Mouse (Mus musculus) inflammation-experienced regulatory T-cells (primary cell): ENCODE data around the gene Insrr. TPM values are rescaled to one million over a fixed set of nuclear protein-coding genes. Genes with fewer than 3 reads are reported as not detected.

Experiments
- polyA plus RNA-seq, 2 experiments: library from polyadenylated mRNA; unstranded; fragments of 100-300 nt; shearing (Covaris generic); gene quantifications; one replicate each; pipeline ENCODE4 v1.2.1; 2017

The Insrr gene
- polyA plus RNA-seq, result 1 to 10 TPM in 1 of 2 experiments, under 1 TPM in 1; 0.06 to 1.3 TPM

DNA sequence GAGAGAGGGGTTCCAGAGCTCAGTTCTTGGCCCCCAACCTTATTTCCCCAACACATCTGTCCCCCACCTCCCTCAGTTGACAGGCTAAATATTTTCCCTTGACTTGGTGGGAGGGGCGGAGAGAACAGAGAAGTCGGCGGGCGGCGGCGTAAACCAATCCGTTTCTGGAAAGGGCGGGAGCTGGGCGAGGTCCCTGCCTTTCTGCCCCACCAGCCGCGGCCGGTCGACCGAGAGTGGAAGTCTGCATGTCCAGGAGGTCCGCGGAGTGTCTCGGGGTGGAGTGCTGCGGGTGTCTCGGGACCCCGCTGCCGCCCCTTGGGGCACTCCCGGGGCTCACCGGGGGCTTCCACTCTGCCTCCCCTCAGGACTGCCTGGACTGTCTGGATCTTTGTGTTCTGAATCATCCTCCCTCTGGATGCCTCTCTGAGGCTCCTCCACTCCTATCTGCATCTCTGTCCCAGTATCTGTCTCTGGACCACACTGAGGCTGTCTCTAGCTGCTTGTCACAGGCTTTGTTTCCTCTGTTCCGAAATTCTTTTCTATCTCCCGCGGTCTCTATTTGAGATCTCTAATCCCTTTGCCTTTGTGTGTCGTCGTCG, at the start of gene Insrr:
TSS of gene Insrr (plus strand) at position 216 of the 599 bp plus-strand sequence.

DNA sequence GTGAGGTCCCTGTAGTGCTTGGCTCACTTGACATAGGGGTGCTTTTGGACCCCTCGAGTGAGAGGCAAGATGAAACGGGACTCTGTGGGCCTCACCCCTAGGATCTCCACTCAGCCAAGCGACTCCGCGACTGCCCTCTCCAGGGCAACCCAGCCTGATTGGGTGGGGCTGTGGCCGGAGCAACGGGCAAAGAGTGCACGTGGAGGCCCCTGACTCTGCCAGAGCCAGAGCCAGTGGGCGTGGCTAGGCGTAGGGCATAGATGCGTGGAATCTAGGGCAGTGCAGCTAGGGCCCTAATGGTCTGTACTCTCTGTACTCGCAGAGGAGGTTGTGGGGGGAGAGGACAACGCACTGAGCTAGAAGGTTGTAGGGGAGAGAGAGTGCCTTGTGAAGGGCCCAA, 48.3 kb upstream of the Insrr start, which contains the start of gene Lrrc71:
TSS of gene Lrrc71 (minus strand) at position 195 of the 400 bp plus-strand sequence.

DNA sequence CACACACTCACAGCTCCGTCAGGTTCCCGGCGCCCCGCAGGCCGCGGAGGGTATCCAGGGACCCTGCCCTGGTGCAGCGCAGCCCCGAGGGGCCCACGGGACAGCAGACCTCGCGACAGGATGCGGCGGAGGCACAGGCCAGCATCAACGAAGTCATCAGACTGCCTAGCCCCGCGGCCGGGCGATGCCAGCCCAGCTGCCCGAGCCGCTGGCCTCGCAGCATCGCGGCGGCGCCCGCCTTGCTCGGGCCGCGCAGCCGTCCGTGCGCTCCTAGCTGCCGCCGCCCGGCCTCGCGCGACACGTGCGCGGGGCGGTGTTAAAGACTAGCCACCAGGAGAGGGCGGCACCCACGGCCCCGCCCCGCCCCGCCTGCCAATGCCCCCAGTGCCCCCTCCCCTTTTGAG, 1.8 kb upstream of the Insrr start, which contains the start of gene Ntrk1:
TSS of gene Ntrk1 (minus strand) at position 241 of the 404 bp plus-strand sequence.

DNA sequence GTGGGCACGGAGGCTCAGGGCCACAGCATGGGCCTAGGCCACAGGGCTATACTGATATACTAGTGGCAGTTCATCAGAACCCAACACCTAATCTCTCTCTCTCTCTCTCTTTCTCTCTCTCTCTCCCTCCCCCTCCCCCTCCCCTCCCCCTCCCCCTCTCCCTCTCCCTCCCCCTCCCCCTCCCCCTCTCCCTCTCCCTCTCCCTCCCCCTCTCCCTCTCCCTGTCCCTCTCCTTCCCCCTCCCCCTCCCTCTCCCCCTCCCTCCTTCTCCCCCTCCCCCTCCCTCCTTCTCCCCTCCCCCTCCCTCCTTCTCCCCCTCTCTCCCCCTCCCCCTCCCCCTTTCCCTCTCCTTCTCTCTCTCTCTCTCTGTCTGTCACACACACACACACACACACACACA, 27.5 kb downstream of the Insrr start, which contains the start of gene Pear1:
TSS of gene Pear1 (minus strand) at position 101 of the 400 bp plus-strand sequence.

DNA sequence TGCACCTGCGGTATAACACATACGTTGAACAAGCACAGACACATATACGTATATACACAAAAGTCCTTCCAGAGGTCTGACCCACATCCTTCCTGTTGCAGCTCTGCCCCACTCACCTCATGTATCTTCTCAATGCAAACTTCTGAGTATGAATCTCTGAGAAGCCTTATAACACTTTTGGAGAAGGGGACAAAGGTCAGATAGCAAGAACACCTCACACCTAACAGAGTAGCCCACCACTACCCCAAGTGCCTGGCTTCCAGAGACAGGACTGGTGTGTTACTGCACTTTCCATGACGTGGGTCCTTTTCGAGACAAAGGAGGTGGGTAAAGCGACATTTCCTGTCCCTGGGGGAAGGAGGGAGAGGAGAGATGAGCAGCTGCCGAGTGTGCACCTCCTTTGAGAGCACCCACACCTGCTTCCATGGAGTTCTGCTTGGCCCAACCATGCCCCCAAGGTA, 49.9 kb downstream of the Insrr start, which contains the start of gene Sh2d2a:
TSS of gene Sh2d2a (plus strand) at position 106 of the 461 bp plus-strand sequence.

Other genes starting within 250 kb of the Insrr start
- gene Arhgef11, start 179.4 kb upstream of the Insrr start, polyA plus RNA-seq, result 10 to 100 TPM; 15.8 to 17.8 TPM
- gene Lrrc71, start 48.3 kb upstream of the Insrr start, polyA plus RNA-seq, result under 1 TPM; 0.13 to 0.51 TPM
- gene Ntrk1, start 1.8 kb upstream of the Insrr start, polyA plus RNA-seq, result 1 to 10 TPM in 1 of 2 experiments, under 1 TPM in 1; 0.24 to 2.0 TPM
- 100 to 1,000 TPM in 1 of 2 experiments, 10 to 100 TPM in 1; 51.9 to 127 TPM for gene Pear1, start 27.4 kb downstream of the Insrr start, polyA plus RNA-seq
- 100 to 1,000 TPM; 207 to 242 TPM for gene Sh2d2a, start 49.8 kb downstream of the Insrr start, polyA plus RNA-seq
- 10 to 100 TPM; 13.9 to 19.8 TPM for gene Prcc, start 88.7 kb downstream of the Insrr start, polyA plus RNA-seq
- gene Hdgf, start 109.4 kb downstream of the Insrr start, polyA plus RNA-seq, result 100 to 1,000 TPM; 130 to 152 TPM
- 100 to 1,000 TPM; 129 to 143 TPM for gene Mrpl24, start 122.6 kb downstream of the Insrr start, polyA plus RNA-seq
- gene Isg20l2, start 133.4 kb downstream of the Insrr start, polyA plus RNA-seq, result 10 to 100 TPM; 32.3 to 33.0 TPM
- 10 to 100 TPM; 27.7 to 30.8 TPM for gene Rrnad1, start 133.8 kb downstream of the Insrr start, polyA plus RNA-seq
- gene Crabp2, start 151.7 kb downstream of the Insrr start, polyA plus RNA-seq, result 1 to 10 TPM in 1 of 2 experiments, not detected in 1; 1.1 TPM
- gene Nes, start 174.1 kb downstream of the Insrr start, polyA plus RNA-seq, result 1 to 10 TPM in 1 of 2 experiments, under 1 TPM in 1; 0.58 to 4.1 TPM
- gene Bcan, start 203.3 kb downstream of the Insrr start, polyA plus RNA-seq, result not detected
- under 1 TPM in 1 of 2 experiments, not detected in 1; 0.12 TPM for gene Hapln2, start 230.6 kb downstream of the Insrr start, polyA plus RNA-seq
- 10 to 100 TPM; 27.3 to 49.8 TPM for gene Gpatch4, start 246.2 kb downstream of the Insrr start, polyA plus RNA-seq